Mouse (Mus musculus) lung, embryonic 15.5 days (tissue): Measurements from ENCODE around the gene Dok7. TPM values are rescaled to one million over a fixed set of nuclear protein-coding genes. Genes with fewer than 3 reads are reported as not detected.

ENCODE experiments used
- ATAC-seq: fragments of 200-750 bp; cut with Nextera tagmentation; 2 replicates; pipeline ENCODE4 v1.8.0; 2017; ENCODE audit warnings: moderate number of reproducible peaks, borderline replicate concordance; ENCODE audit not compliant: low FRiP score, low TSS enrichment; ENCODE audit errors: extremely low read depth
- H3K27ac ChIP-seq: fragments of 300-500 bp; sonication (generic); 2 replicates; pipeline ENCODE4 v1.5.1; 2015; ENCODE audit warnings: moderate library complexity, mild to moderate bottlenecking, inconsistent platforms
- H3K27me3 ChIP-seq: fragments of 300-500 bp; sonication (generic); 2 replicates; pipeline ENCODE4 v1.6.1; 2015; ENCODE audit warnings: inconsistent platforms
- H3K36me3 ChIP-seq: fragments of 300-500 bp; sonication (generic); 2 replicates; pipeline ENCODE4 v1.6.1; 2015; ENCODE audit warnings: inconsistent platforms
- H3K4me1 ChIP-seq: fragments of 300-500 bp; sonication (generic); 2 replicates; pipeline ENCODE4 v1.6.1; 2015; ENCODE audit warnings: inconsistent platforms
- H3K4me2 ChIP-seq: fragments of 300-500 bp; sonication (generic); 2 replicates; pipeline ENCODE4 v1.6.1; 2015; ENCODE audit warnings: inconsistent platforms, mild to moderate bottlenecking, moderate library complexity
- H3K4me3 ChIP-seq: fragments of 300-500 bp; sonication (generic); 2 replicates; pipeline ENCODE4 v1.5.1; 2015; ENCODE audit warnings: mild to moderate bottlenecking, inconsistent platforms
- H3K9ac ChIP-seq: fragments of 300-500 bp; sonication (generic); 2 replicates; pipeline ENCODE4 v1.6.1; 2015; ENCODE audit warnings: inconsistent platforms
- H3K9me3 ChIP-seq: fragments of 300-500 bp; sonication (generic); 2 replicates; pipeline ENCODE4 v1.6.1; 2016; ENCODE audit warnings: inconsistent platforms
- WGBS: fragments of 180-500 bp; shearing (Covaris S2); methylation state at CpG from one replicate; pipeline ENCODE4 v1.1.7; 2015; 5-methylcytosine and 5-hydroxymethylcytosine counted together
- polyA plus RNA-seq: library from polyadenylated mRNA; unstranded; fragments of >200 nt; fragmentation: Nextera tagmentation; extraction: Ambion mirVana; gene quantifications from 2 replicates; pipeline ENCODE4 v1.2.1, GENCODE M21; 2015

Gene Dok7
- polyA plus RNA-seq, 1 experiment from 2014 or later = 2.6 TPM

- Histone ChIP-seq H3K4me1 (no peaks in the 10 kb centered on the region), H3K9ac (no peak overlapping the region), H3K9me3 (no peaks in the 10 kb centered on the region), H3K27me3 (no peaks in the 10 kb centered on the region), H3K36me3 (peaks cover 34% of the 10 kb centered on the region), H3K27ac (no peak overlapping the region), H3K4me2 (no peak overlapping the region), H3K4me3 (no peak overlapping the region)
- WGBS = 73% methylated on average over 1 of the region's 1 CpGs
- no peak for ATAC-seq
These were observed 22.9 kb upstream of the Dok7 start for GRCm38 (mm10) chr5:35033619-35034018.

DNA sequence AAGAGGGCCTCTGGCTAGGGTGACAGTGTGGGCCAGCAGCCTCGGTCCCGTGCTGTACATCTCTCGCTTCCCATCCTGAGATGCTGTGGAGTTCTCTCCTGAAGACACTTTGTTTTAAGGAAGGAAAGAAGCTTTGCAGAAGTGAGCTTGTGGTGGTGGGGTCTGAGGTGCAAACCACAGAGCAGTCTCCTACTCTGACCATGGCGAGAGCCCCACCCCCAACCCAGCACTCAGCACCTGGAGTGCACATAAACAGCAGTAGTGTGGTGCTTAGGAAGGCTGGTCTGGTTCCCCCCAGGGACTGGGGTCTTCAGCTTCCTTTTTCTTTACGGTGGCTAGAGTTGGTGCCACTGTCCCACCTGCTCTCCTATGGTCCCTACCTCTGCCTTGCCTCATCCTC, 21.4 kb upstream of the Dok7 start:
- H3K27ac ChIP-seq = no peak overlapping the region
- 80% methylated on average over 5 of the region's 5 CpGs for WGBS
- no peak overlapping the region for H3K9ac ChIP-seq
- no peak for ATAC-seq
- H3K4me1 ChIP-seq = no peaks in the 10 kb centered on the region
- H3K4me3 ChIP-seq = no peak overlapping the region
- H3K36me3 ChIP-seq = peaks cover 20% of the 10 kb centered on the region
- no peaks in the 10 kb centered on the region for H3K9me3 ChIP-seq
- no peak overlapping the region for H3K4me2 ChIP-seq
- H3K27me3 ChIP-seq = no peaks in the 10 kb centered on the region

- no peak overlapping the region for H3K9ac ChIP-seq
- H3K27ac ChIP-seq = no peak overlapping the region
- no peak overlapping the region for H3K4me2 ChIP-seq
- 52% methylated on average over 4 of the region's 4 CpGs for WGBS
- no peaks in the 10 kb centered on the region for H3K9me3 ChIP-seq
- peak; percentile 35; the same call in 1 of the 2 replicates for ATAC-seq
- peaks cover 14% of the 10 kb centered on the region; the same call in 1 of the 2 replicates for H3K36me3 ChIP-seq
- no peaks in the 10 kb centered on the region for H3K4me1 ChIP-seq
- no peaks in the 10 kb centered on the region for H3K27me3 ChIP-seq
- no peak overlapping the region for H3K4me3 ChIP-seq
These were observed 20.8 kb upstream of the Dok7 start for GRCm38 (mm10) chr5:35035795-35036194.

DNA sequence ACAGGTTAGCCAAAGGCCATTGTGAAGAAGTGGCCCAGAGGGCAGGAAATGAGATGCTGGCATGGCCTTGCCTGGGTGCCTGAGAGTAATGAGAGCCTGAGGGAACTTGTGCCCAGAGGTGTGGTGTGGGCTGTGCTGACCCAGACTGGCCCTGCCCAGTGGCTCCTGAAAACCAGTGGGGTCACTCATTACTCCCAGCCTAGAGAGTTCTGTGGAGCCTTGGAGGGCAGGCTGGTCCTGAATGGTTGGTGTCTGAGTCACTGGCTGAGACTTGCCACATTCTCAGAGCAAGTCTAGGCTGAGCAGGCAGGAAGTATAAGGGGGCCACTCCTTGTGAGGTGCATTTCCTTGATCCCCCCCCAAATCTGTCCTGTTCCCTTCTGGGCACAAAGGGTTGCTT, 19.1 kb upstream of the Dok7 start:
- no peak for ATAC-seq
- H3K4me2 ChIP-seq = no peak overlapping the region
- H3K27ac ChIP-seq = no peak overlapping the region
- peaks cover 8% of the 10 kb centered on the region; the same call in 1 of the 2 replicates for H3K36me3 ChIP-seq
- H3K27me3 ChIP-seq = no peaks in the 10 kb centered on the region
- H3K9ac ChIP-seq = no peak overlapping the region
- H3K9me3 ChIP-seq = no peaks in the 10 kb centered on the region
- no peaks in the 10 kb centered on the region for H3K4me1 ChIP-seq
- no peak overlapping the region for H3K4me3 ChIP-seq

- Histone ChIP-seq H3K4me3 (no peak within 1 kb of the TSS), H3K27ac (no peak within 1 kb of the TSS), H3K27me3 (no peaks in the 10 kb centered on the region), H3K9me3 (no peaks in the 10 kb centered on the region), H3K9ac (no peak within 1 kb of the TSS), H3K36me3 (no peaks in the 10 kb centered on the region), H3K4me2 (no peak within 1 kb of the TSS), H3K4me1 (no peaks in the 10 kb centered on the region)
- ATAC-seq = no peak
- WGBS = 26% methylated on average over 6 of the region's 6 CpGs
These were observed 15.2 kb upstream of the Dok7 start, which contains the start of gene Hgfac for GRCm38 (mm10) chr5:35041268-35041829. Gene Hgfac (plus strand): TSS chr5:35041509.

DNA sequence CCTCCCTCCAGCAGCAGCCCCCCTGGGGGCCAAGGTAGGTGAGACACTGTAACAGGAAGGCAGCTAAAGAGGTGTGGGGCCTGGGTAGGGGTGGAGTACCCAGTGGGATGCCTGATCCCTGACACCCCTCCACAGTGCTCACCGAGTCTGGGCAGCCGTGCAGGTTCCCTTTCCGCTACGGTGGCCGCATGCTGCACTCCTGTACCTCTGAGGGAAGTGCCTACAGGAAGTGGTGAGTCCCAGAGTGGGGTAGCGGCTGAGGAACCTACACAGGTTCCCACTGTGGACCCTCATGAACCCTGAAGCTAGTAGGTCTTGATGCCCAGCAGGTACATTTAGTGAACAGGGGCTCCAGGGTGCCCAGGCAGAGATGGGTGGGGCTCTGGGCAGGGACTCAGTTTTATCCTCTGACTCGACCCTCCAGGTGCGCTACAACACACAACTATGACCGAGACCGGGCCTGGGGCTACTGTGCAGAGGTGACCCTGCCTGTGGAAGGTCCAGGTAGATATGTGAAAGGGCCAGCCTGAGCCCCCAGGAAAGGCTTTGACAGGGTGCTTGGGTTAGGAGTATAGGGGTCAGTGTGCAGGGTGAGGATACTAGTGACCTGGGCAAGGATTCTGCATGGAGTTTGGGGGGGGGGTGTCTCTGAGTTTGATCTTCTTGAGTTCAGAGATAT, 14.0 kb upstream of the Dok7 start:
- Histone ChIP-seq H3K4me3 (no peak overlapping the region), H3K9me3 (no peaks in the 10 kb centered on the region), H3K36me3 (no peaks in the 10 kb centered on the region), H3K27ac (no peak overlapping the region), H3K9ac (no peak overlapping the region), H3K27me3 (no peaks in the 10 kb centered on the region), H3K4me1 (no peaks in the 10 kb centered on the region), H3K4me2 (no peak overlapping the region)
- 57% methylated on average over 10 of the region's 10 CpGs for WGBS
- peak; percentile 25; the same call in 1 of the 2 replicates for ATAC-seq

DNA sequence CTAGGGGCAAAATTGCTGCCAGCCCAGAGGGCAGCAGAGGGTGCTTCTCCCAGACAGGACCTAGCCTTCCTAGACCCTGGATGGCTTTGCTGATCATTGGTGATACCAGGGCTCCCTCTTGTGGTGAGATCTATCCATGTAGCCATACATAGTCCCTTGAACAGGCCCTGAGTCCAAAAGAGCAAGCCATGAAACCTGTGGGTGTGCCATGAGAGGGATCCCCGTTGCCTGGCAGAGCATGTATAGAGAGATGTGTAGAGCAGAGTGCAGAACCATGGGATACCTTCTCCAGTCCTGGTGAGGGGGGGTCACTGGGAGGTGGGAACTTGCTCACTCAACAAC, 13.5 kb upstream of the Dok7 start:
- Histone ChIP-seq H3K9me3 (no peaks in the 10 kb centered on the region), H3K36me3 (no peaks in the 10 kb centered on the region), H3K4me2 (no peak overlapping the region), H3K27ac (no peak overlapping the region), H3K27me3 (no peaks in the 10 kb centered on the region), H3K4me3 (no peak overlapping the region), H3K4me1 (no peaks in the 10 kb centered on the region), H3K9ac (no peak overlapping the region)
- WGBS = 22% methylated on average over 1 of the region's 1 CpGs
- ATAC-seq = peak; percentile 37; the same call in 1 of the 2 replicates

GRCm38 (mm10) chr5:35050541-35050940, 6.0 kb upstream of the Dok7 start:
- Histone ChIP-seq H3K4me1 (peaks cover 8% of the 10 kb centered on the region), H3K27ac (no peak overlapping the region), H3K4me3 (no peak overlapping the region), H3K36me3 (no peaks in the 10 kb centered on the region), H3K27me3 (no peaks in the 10 kb centered on the region; the same call in 1 of the 2 replicates), H3K4me2 (no peak overlapping the region), H3K9me3 (no peaks in the 10 kb centered on the region), H3K9ac (no peak overlapping the region)
- no peak for ATAC-seq
- WGBS = 66% methylated on average over 5 of the region's 5 CpGs

GRCm38 (mm10) chr5:35054628-35055027, 1.9 kb upstream of the Dok7 start:
- no peak for ATAC-seq
- H3K27me3 ChIP-seq = peaks cover 29% of the 10 kb centered on the region
- no peak overlapping the region for H3K27ac ChIP-seq
- no peak overlapping the region for H3K4me2 ChIP-seq
- no peak overlapping the region for H3K4me3 ChIP-seq
- no peak overlapping the region for H3K9ac ChIP-seq
- H3K4me1 ChIP-seq = peaks cover 18% of the 10 kb centered on the region
- no peaks in the 10 kb centered on the region for H3K36me3 ChIP-seq
- H3K9me3 ChIP-seq = no peaks in the 10 kb centered on the region
- 82% methylated on average over 3 of the region's 3 CpGs for WGBS

DNA sequence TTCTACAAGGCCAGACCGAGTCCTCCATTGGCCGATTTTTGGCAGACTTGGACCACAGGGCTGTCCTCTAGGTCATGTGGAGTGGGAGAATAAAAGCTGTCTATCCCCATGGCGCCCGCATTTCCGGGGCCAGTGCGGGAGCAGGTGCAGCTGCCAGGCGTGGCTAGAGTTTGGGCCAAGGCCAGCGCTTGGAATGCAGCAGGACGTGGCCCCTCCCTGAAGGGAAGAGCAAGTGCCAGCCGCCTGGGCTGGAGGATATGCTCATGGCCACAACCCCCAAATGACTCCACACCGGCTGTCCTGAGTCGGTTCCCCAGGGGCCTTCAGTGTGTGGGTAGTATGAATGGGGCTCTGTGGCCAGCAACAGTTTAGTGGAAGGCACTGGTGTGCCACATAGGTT, 1.5 kb upstream of the Dok7 start:
- Histone ChIP-seq H3K27ac (no peak overlapping the region), H3K27me3 (peaks cover 29% of the 10 kb centered on the region), H3K36me3 (no peaks in the 10 kb centered on the region), H3K4me2 (no peak overlapping the region), H3K4me1 (peaks cover 18% of the 10 kb centered on the region), H3K9me3 (no peaks in the 10 kb centered on the region), H3K9ac (no peak overlapping the region), H3K4me3 (no peak overlapping the region)
- ATAC-seq = no peak
- WGBS = 58% methylated on average over 12 of the region's 12 CpGs

DNA sequence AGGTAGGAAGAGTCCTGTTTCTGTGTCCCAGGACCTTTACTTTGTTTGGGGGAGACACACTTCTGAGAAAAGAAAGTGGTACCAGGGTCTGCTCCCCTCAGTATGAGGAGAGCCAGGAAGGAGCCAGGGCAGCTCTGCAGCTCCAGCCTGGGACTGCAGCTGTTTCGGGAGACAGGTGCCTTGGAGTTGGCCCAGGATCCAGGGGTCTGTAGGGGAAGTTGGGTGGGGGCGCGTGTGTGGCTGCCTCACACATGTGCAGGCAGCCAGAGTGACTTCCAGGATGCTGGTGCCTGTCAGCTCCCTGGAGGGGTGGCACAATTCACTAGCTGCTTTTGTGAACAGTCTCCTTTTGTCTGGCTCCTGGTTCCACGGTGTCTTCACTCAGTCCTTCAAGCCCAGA, 1.0 kb downstream of the Dok7 start:
- H3K4me1 ChIP-seq = peaks cover 18% of the 10 kb centered on the region

GRCm38 (mm10) chr5:35058216-35058615, 1.6 kb downstream of the Dok7 start:
- Histone ChIP-seq H3K27ac (no peak overlapping the region), H3K9me3 (no peaks in the 10 kb centered on the region), H3K4me1 (peaks cover 18% of the 10 kb centered on the region), H3K9ac (no peak overlapping the region), H3K36me3 (no peaks in the 10 kb centered on the region), H3K4me3 (no peak overlapping the region), H3K4me2 (peak overlapping the region; percentile 96; the same call in 1 of the 2 replicates), H3K27me3 (peaks cover 29% of the 10 kb centered on the region)
- no peak for ATAC-seq
- WGBS = 56% methylated on average over 1 of the region's 1 CpGs

More for the DNA sequence above, 1.0 kb downstream of the Dok7 start:
- peak overlapping the region; percentile 96 for H3K4me2 ChIP-seq
- no peak for ATAC-seq
- H3K9ac ChIP-seq = peak overlapping the region; percentile 50
- peak overlapping the region; percentile 56 for H3K4me3 ChIP-seq
- no peak overlapping the region for H3K27ac ChIP-seq
- H3K9me3 ChIP-seq = no peaks in the 10 kb centered on the region
- 29% methylated on average over 4 of the region's 4 CpGs for WGBS
- H3K36me3 ChIP-seq = no peaks in the 10 kb centered on the region
- peaks cover 29% of the 10 kb centered on the region for H3K27me3 ChIP-seq
